Mouse (Mus musculus) limb, embryonic 13.5 days (tissue): ENCODE results near the gene Ccdc148. TPM values are rescaled to one million over a fixed set of nuclear protein-coding genes. Genes with fewer than 3 reads are reported as not detected.

ENCODE experiments used
- ATAC-seq: fragments of 200-750 bp; cut with Nextera tagmentation; 2 replicates; pipeline ENCODE4 v1.8.0; 2017; ENCODE audit warnings: low read depth, moderate number of reproducible peaks, moderate TSS enrichment; ENCODE audit not compliant: low FRiP score
- H3K27ac ChIP-seq: fragments of 300-500 bp; sonication (generic); 2 replicates; pipeline ENCODE4 v1.5.1; 2015; ENCODE audit warnings: inconsistent platforms, mild to moderate bottlenecking, moderate library complexity
- H3K27me3 ChIP-seq: fragments of 300-500 bp; sonication (generic); 2 replicates; pipeline ENCODE4 v1.6.1; 2015; ENCODE audit warnings: mild to moderate bottlenecking, inconsistent platforms
- H3K36me3 ChIP-seq: fragments of 300-500 bp; sonication (generic); 2 replicates; pipeline ENCODE4 v1.6.1; 2015; ENCODE audit warnings: inconsistent platforms, mild to moderate bottlenecking, moderate library complexity
- H3K4me1 ChIP-seq: fragments of 300-500 bp; sonication (generic); 2 replicates; pipeline ENCODE4 v1.6.1; 2015; ENCODE audit warnings: inconsistent platforms
- H3K4me2 ChIP-seq: fragments of 300-500 bp; sonication (generic); replicated peaks from 2 replicates; pipeline ENCODE4 v1.6.1; 2015; ENCODE audit warnings: inconsistent platforms, mild to moderate bottlenecking, moderate library complexity
- H3K4me3 ChIP-seq: fragments of 300-500 bp; sonication (generic); 2 replicates; pipeline ENCODE4 v1.5.1; 2015; ENCODE audit warnings: moderate library complexity, mild to moderate bottlenecking, inconsistent platforms
- H3K9ac ChIP-seq: fragments of 300-500 bp; sonication (generic); 2 replicates; pipeline ENCODE4 v1.6.1; 2015; ENCODE audit warnings: mild to moderate bottlenecking, inconsistent platforms
- H3K9me3 ChIP-seq: fragments of 300-500 bp; sonication (generic); 2 replicates; pipeline ENCODE4 v1.6.1; 2016; ENCODE audit warnings: inconsistent platforms
- WGBS: fragments of 180-500 bp; shearing (Covaris S2); methylation state at CpG from one replicate; pipeline ENCODE4 v1.1.7; 2015; 5-methylcytosine and 5-hydroxymethylcytosine counted together
- polyA plus RNA-seq: library from polyadenylated mRNA; unstranded; fragments of >200 nt; fragmentation: Nextera tagmentation; extraction: Ambion mirVana; gene quantifications from 2 replicates; pipeline ENCODE4 v1.2.1, GENCODE M21; 2015

Gene Ccdc148
- polyA plus RNA-seq, 1 experiment from 2014 or later, result 0.57 TPM

- Histone ChIP-seq H3K9me3 (no peaks in the 10 kb centered on the region), H3K4me3 (no peak overlapping the region), H3K4me2 (no peak overlapping the region), H3K36me3 (no peaks in the 10 kb centered on the region), H3K27me3 (no peaks in the 10 kb centered on the region), H3K9ac (no peak overlapping the region), H3K27ac (no peak overlapping the region), H3K4me1 (no peaks in the 10 kb centered on the region)
- 77% methylated on average over 2 of the region's 2 CpGs for WGBS
- ATAC-seq, result no peak
Observed at GRCm38 (mm10) chr2:58956770-58957300, 203.6 kb downstream of the Ccdc148 start.

- no peak for ATAC-seq
- no peaks in the 10 kb centered on the region for H3K27me3 ChIP-seq
- H3K9ac ChIP-seq, result no peak overlapping the region
- H3K36me3 ChIP-seq, result no peaks in the 10 kb centered on the region
- H3K4me1 ChIP-seq, result no peaks in the 10 kb centered on the region
- 89% methylated on average over 2 of the region's 2 CpGs for WGBS
- no peak overlapping the region for H3K27ac ChIP-seq
- no peak overlapping the region for H3K4me2 ChIP-seq
- no peak overlapping the region for H3K4me3 ChIP-seq
- no peaks in the 10 kb centered on the region for H3K9me3 ChIP-seq
Observed at GRCm38 (mm10) chr2:58956351-58956750, 204.1 kb downstream of the Ccdc148 start.

- no peak overlapping the region for H3K4me2 ChIP-seq
- no peaks in the 10 kb centered on the region for H3K4me1 ChIP-seq
- WGBS, result 76% methylated on average over 3 of the region's 3 CpGs
- H3K27me3 ChIP-seq, result no peaks in the 10 kb centered on the region
- no peak overlapping the region for H3K4me3 ChIP-seq
- ATAC-seq, result no peak
- no peaks in the 10 kb centered on the region for H3K9me3 ChIP-seq
- H3K9ac ChIP-seq, result no peak overlapping the region
- no peak overlapping the region for H3K27ac ChIP-seq
- H3K36me3 ChIP-seq, result no peaks in the 10 kb centered on the region
Observed at GRCm38 (mm10) chr2:58952101-58952500, 208.4 kb downstream of the Ccdc148 start.

- ATAC-seq, result no peak
- no peak overlapping the region for H3K27ac ChIP-seq
- no peak overlapping the region for H3K9ac ChIP-seq
- H3K4me1 ChIP-seq, result no peaks in the 10 kb centered on the region
- no peak overlapping the region for H3K4me2 ChIP-seq
- no peak overlapping the region for H3K4me3 ChIP-seq
- WGBS, result 77% methylated on average over 7 of the region's 7 CpGs
- H3K27me3 ChIP-seq, result no peaks in the 10 kb centered on the region
- H3K9me3 ChIP-seq, result no peaks in the 10 kb centered on the region
- no peaks in the 10 kb centered on the region for H3K36me3 ChIP-seq
Observed at GRCm38 (mm10) chr2:58948796-58949195, 211.7 kb downstream of the Ccdc148 start.

- 64% methylated on average over 4 of the region's 4 CpGs for WGBS
- no peaks in the 10 kb centered on the region for H3K9me3 ChIP-seq
- no peaks in the 10 kb centered on the region for H3K27me3 ChIP-seq
- no peaks in the 10 kb centered on the region for H3K4me1 ChIP-seq
- H3K4me2 ChIP-seq, result no peak overlapping the region
- ATAC-seq, result no peak
- H3K9ac ChIP-seq, result no peak overlapping the region
- H3K4me3 ChIP-seq, result no peak overlapping the region
- no peak overlapping the region for H3K27ac ChIP-seq
- H3K36me3 ChIP-seq, result no peaks in the 10 kb centered on the region
Observed at GRCm38 (mm10) chr2:58941361-58941760, 219.1 kb downstream of the Ccdc148 start.

- ATAC-seq, result no peak
- Histone ChIP-seq H3K27me3 (no peaks in the 10 kb centered on the region), H3K4me3 (no peak overlapping the region), H3K4me2 (no peak overlapping the region), H3K4me1 (no peaks in the 10 kb centered on the region), H3K27ac (no peak overlapping the region), H3K36me3 (no peaks in the 10 kb centered on the region), H3K9me3 (no peaks in the 10 kb centered on the region), H3K9ac (no peak overlapping the region)
- 85% methylated on average over 2 of the region's 2 CpGs for WGBS
Observed at GRCm38 (mm10) chr2:58925551-58925950, 234.9 kb downstream of the Ccdc148 start.

GRCm38 (mm10) chr2:58918351-58918750, 242.1 kb downstream of the Ccdc148 start:
- Histone ChIP-seq H3K36me3 (no peaks in the 10 kb centered on the region), H3K9me3 (no peaks in the 10 kb centered on the region), H3K4me1 (no peaks in the 10 kb centered on the region), H3K27ac (no peak overlapping the region), H3K4me2 (no peak overlapping the region), H3K4me3 (no peak overlapping the region), H3K9ac (no peak overlapping the region), H3K27me3 (no peaks in the 10 kb centered on the region)
- WGBS, result 53% methylated on average over 4 of the region's 4 CpGs
- no peak for ATAC-seq

- Histone ChIP-seq H3K27me3 (no peaks in the 10 kb centered on the region), H3K4me1 (no peaks in the 10 kb centered on the region), H3K27ac (no peak overlapping the region), H3K9me3 (no peaks in the 10 kb centered on the region), H3K4me2 (no peak overlapping the region), H3K9ac (no peak overlapping the region), H3K4me3 (no peak overlapping the region), H3K36me3 (no peaks in the 10 kb centered on the region)
- 93% methylated on average over 8 of the region's 9 CpGs for WGBS
- no peak for ATAC-seq
Observed at GRCm38 (mm10) chr2:58912339-58912738, 248.1 kb downstream of the Ccdc148 start.

GRCm38 (mm10) chr2:58906814-58907516, 253.5 kb downstream of the Ccdc148 start:
- H3K36me3 ChIP-seq, result no peaks in the 10 kb centered on the region
- peaks cover 14% of the 10 kb centered on the region; the same call in 1 of the 2 replicates for H3K4me1 ChIP-seq
- no peaks in the 10 kb centered on the region for H3K27me3 ChIP-seq
- 59% methylated on average over 14 of the region's 14 CpGs for WGBS
- H3K9me3 ChIP-seq, result no peaks in the 10 kb centered on the region
- H3K4me3 ChIP-seq, result no peak overlapping the region
- no peak overlapping the region for H3K27ac ChIP-seq
- no peak overlapping the region for H3K4me2 ChIP-seq
- ATAC-seq, result no peak
- H3K9ac ChIP-seq, result no peak overlapping the region

GRCm38 (mm10) chr2:58905057-58905456, 255.4 kb downstream of the Ccdc148 start:
- Histone ChIP-seq H3K27me3 (no peaks in the 10 kb centered on the region), H3K9ac (no peak overlapping the region), H3K4me3 (no peak overlapping the region), H3K36me3 (no peaks in the 10 kb centered on the region), H3K9me3 (no peaks in the 10 kb centered on the region), H3K27ac (no peak overlapping the region), H3K4me1 (peaks cover 14% of the 10 kb centered on the region; the same call in 1 of the 2 replicates), H3K4me2 (no peak overlapping the region)
- ATAC-seq, result no peak
- 62% methylated on average over 4 of the region's 4 CpGs for WGBS

- Histone ChIP-seq H3K4me3 (no peak overlapping the region), H3K9me3 (no peaks in the 10 kb centered on the region), H3K9ac (no peak overlapping the region), H3K4me1 (no peaks in the 10 kb centered on the region), H3K27me3 (no peaks in the 10 kb centered on the region), H3K36me3 (no peaks in the 10 kb centered on the region), H3K27ac (no peak overlapping the region), H3K4me2 (no peak overlapping the region)
- 68% methylated on average over 3 of the region's 3 CpGs for WGBS
- ATAC-seq, result no peak
Observed at GRCm38 (mm10) chr2:58879876-58880275, 280.6 kb downstream of the Ccdc148 start.

- no peak for ATAC-seq
- Histone ChIP-seq H3K36me3 (no peaks in the 10 kb centered on the region), H3K4me3 (no peak within 1 kb of the TSS), H3K4me1 (no peaks in the 10 kb centered on the region), H3K9ac (no peak within 1 kb of the TSS), H3K9me3 (no peaks in the 10 kb centered on the region), H3K27ac (no peak within 1 kb of the TSS), H3K27me3 (no peaks in the 10 kb centered on the region), H3K4me2 (no peak within 1 kb of the TSS)
- WGBS, result 88% methylated on average over 5 of the region's 5 CpGs
Observed at GRCm38 (mm10) chr2:58859134-58859533, 301.3 kb downstream of the Ccdc148 start, which contains the start of gene Gm11099. TSS of gene Gm11099 (plus strand) at chr2:58859434.

GRCm38 (mm10) chr2:58844499-58844898, 316.0 kb downstream of the Ccdc148 start:
- no peak overlapping the region for H3K4me2 ChIP-seq
- no peak for ATAC-seq
- H3K9ac ChIP-seq, result no peak overlapping the region
- peaks cover 5% of the 10 kb centered on the region; the same call in 1 of the 2 replicates for H3K4me1 ChIP-seq
- H3K27me3 ChIP-seq, result peaks cover 2% of the 10 kb centered on the region; the same call in 1 of the 2 replicates
- H3K36me3 ChIP-seq, result no peaks in the 10 kb centered on the region
- no peak overlapping the region for H3K27ac ChIP-seq
- 6% methylated on average over 10 of the region's 10 CpGs for WGBS
- H3K9me3 ChIP-seq, result peaks cover 3% of the 10 kb centered on the region; the same call in 1 of the 2 replicates
- no peak overlapping the region for H3K4me3 ChIP-seq
